Mouse (Mus musculus) liver, postnatal 0 days (tissue): Measurements from ENCODE around the gene Tmem132e. TPM values are rescaled to one million over a fixed set of nuclear protein-coding genes. Genes with fewer than 3 reads are reported as not detected.

Source experiments
- ATAC-seq: fragments of 200-750 bp; cut with Nextera tagmentation; 2 replicates; pipeline ENCODE4 v1.8.0; 2017; ENCODE audit warnings: mild to moderate bottlenecking, moderate library complexity
- DNase-seq: peaks from one replicate; pipeline ENCODE4 v3.0.0-alpha.2; 2016
- H3K27ac ChIP-seq: fragments of 300-500 bp; sonication (generic); 2 replicates; pipeline ENCODE4 v1.5.1; 2014; ENCODE audit warnings: antibody characterized with exemption, moderate library complexity, mild to moderate bottlenecking, low read depth
- H3K27me3 ChIP-seq: fragments of 300-500 bp; sonication (generic); 2 replicates; pipeline ENCODE4 v1.6.1; 2014; ENCODE audit warnings: low read length, control low read depth, mixed read lengths; ENCODE audit not compliant: insufficient read depth
- H3K36me3 ChIP-seq: fragments of 300-500 bp; sonication (generic); replicated peaks from 2 replicates; pipeline ENCODE4 v1.6.1; 2014; ENCODE audit warnings: mild to moderate bottlenecking, control low read depth, low read length, moderate library complexity, mixed read lengths; ENCODE audit not compliant: insufficient read depth
- H3K4me1 ChIP-seq: fragments of 300-500 bp; sonication (generic); 2 replicates; pipeline ENCODE4 v1.6.1; 2014; ENCODE audit warnings: antibody characterized with exemption, mild to moderate bottlenecking, control low read depth; ENCODE audit not compliant: insufficient read depth
- H3K4me2 ChIP-seq: fragments of 300-500 bp; sonication (generic); 2 replicates; pipeline ENCODE4 v1.6.1; 2014; ENCODE audit warnings: low read depth, mild to moderate bottlenecking, low read length, moderate library complexity, mixed read lengths
- H3K4me3 ChIP-seq: fragments of 300-500 bp; sonication (generic); 2 replicates; pipeline ENCODE4 v1.5.1; 2014; ENCODE audit warnings: low read depth, low read length
- H3K9ac ChIP-seq: fragments of 300-500 bp; sonication (generic); replicated peaks from 2 replicates; pipeline ENCODE4 v1.6.1; 2014; ENCODE audit warnings: mild to moderate bottlenecking, moderate library complexity
- H3K9me3 ChIP-seq: fragments of 300-500 bp; sonication (generic); 2 replicates; pipeline ENCODE4 v1.6.1; 2016; ENCODE audit warnings: mild to moderate bottlenecking, control low read depth, low read length, mixed read lengths
- CTCF ChIP-seq: sonication (generic); IDR thresholded peaks from 2 replicates; pipeline ENCODE4 v1.5.1; 2016; ENCODE audit warnings: antibody characterized with exemption, low read depth
- EP300 ChIP-seq: IDR thresholded peaks from 2 replicates; pipeline ENCODE4 v1.6.1; 2016; ENCODE audit warnings: antibody characterized with exemption, low read depth, mild to moderate bottlenecking
- WGBS: fragments of 180-500 bp; shearing (Covaris S2); extraction: QIAGEN DNeasy Blood & Tissue Kit; methylation state at CpG from one replicate; pipeline ENCODE4 v1.1.7; 2014; ENCODE audit not compliant: insufficient replicate concordance; 5-methylcytosine and 5-hydroxymethylcytosine counted together
- polyA plus RNA-seq: library from polyadenylated mRNA; unstranded; fragments of >200 nt; fragmentation: Nextera tagmentation; extraction: Ambion mirVana; gene quantifications from 2 replicates; pipeline ENCODE4 v1.2.1, GENCODE M21; 2015

The Tmem132e gene
- polyA plus RNA-seq, 1 experiment from 2014 or later: 0.40 TPM

GRCm38 (mm10) chr11:82421909-82422308 lies 33.2 kb downstream of the Tmem132e start:
- no peaks in the 10 kb centered on the region for H3K9me3 ChIP-seq
- H3K4me3 ChIP-seq: no peak overlapping the region
- ATAC-seq (no peak), DNase-seq (no peak)
- H3K27ac ChIP-seq: no peak overlapping the region
- no peaks in the 10 kb centered on the region for H3K27me3 ChIP-seq
- TF ChIP-seq CTCF (no peak), EP300 (no peak)
- no peak overlapping the region for H3K4me2 ChIP-seq
- no peak overlapping the region for H3K9ac ChIP-seq
- no peaks in the 10 kb centered on the region for H3K36me3 ChIP-seq
- no peaks in the 10 kb centered on the region for H3K4me1 ChIP-seq
- 33% methylated on average over 5 of the region's 5 CpGs for WGBS

DNA sequence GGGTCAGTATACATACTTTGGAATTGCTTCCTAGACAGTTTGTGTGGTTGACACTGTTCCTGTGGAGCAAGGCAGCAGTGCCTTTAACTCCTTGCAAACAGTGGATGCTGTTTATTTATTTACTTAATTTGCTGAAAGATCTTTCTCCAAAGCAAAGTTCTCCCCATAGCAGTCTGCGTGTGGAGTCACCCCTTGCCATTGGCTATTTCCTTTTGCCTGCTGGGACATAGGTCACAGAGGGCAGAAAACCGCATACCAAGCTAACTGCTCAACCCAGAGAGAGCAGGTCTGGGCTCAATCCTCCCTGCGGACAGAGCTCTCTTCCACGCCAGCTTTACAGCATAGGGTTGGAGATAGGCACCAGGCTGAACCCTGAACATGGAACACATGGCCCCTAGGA lies 34.8 kb downstream of the Tmem132e start:
- Histone ChIP-seq H3K27me3 (no peaks in the 10 kb centered on the region), H3K27ac (no peak overlapping the region), H3K36me3 (no peaks in the 10 kb centered on the region), H3K4me2 (no peak overlapping the region), H3K4me3 (no peak overlapping the region), H3K4me1 (no peaks in the 10 kb centered on the region), H3K9ac (no peak overlapping the region), H3K9me3 (no peaks in the 10 kb centered on the region)
- no peak for DNase-seq
- ATAC-seq: no peak
- TF ChIP-seq EP300 (no peak), CTCF (no peak)
- 48% methylated on average over 4 of the region's 4 CpGs for WGBS

DNA sequence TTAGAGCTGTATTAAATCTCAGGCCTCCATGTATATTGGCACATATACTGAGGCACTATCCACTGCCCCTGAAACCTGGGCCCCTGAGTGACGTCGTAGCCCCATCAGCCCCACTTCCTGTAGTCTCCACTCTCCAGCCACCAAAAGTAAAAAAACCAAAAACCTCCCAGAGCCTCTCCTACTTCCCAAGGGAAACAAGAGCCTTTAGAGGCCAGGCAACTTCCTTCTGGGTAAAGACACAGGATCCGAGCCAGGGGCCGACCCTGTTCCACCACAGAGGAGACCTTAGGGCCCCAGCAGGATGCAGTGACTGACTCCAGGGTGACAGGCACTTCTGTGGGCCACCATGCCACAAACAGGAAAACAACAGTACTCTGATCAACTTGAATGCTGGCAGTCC lies 40.1 kb downstream of the Tmem132e start:
- ATAC-seq (no peak), DNase-seq (no peak)
- H3K36me3 ChIP-seq: no peaks in the 10 kb centered on the region
- H3K27ac ChIP-seq: 0 out of 2 replicates have a peak overlapping the region, but pooled peaks have one; percentile 6
- TF ChIP-seq CTCF: no peak
- TF ChIP-seq EP300: no peak
- H3K4me1 ChIP-seq: no peaks in the 10 kb centered on the region
- H3K9me3 ChIP-seq: no peaks in the 10 kb centered on the region
- no peak overlapping the region for H3K4me2 ChIP-seq
- H3K4me3 ChIP-seq: no peak overlapping the region
- H3K27me3 ChIP-seq: peaks cover 14% of the 10 kb centered on the region
- H3K9ac ChIP-seq: no peak overlapping the region
- WGBS: 33% methylated on average over 4 of the region's 4 CpGs

- no peaks in the 10 kb centered on the region for H3K9me3 ChIP-seq
- H3K4me2 ChIP-seq: peak overlapping the region; percentile 40
- no peaks in the 10 kb centered on the region for H3K4me1 ChIP-seq
- no peak overlapping the region for H3K9ac ChIP-seq
- 6% methylated on average over 62 of the region's 62 CpGs for WGBS
- no peaks in the 10 kb centered on the region for H3K36me3 ChIP-seq
- H3K27ac ChIP-seq: no peak overlapping the region
- peaks cover 40% of the 10 kb centered on the region for H3K27me3 ChIP-seq
- no peak for ATAC-seq
- H3K4me3 ChIP-seq: no peak overlapping the region
- TF ChIP-seq CTCF (no peak), EP300 (no peak)
- DNase-seq: no peak
Measured at GRCm38 (mm10) chr11:82434091-82434831, 45.6 kb downstream of the Tmem132e start.

- H3K27me3 ChIP-seq: peaks cover 40% of the 10 kb centered on the region
- H3K4me2 ChIP-seq: peak overlapping the region; percentile 40; the same call in 1 of the 2 replicates
- ATAC-seq (no peak), DNase-seq (no peak)
- no peak overlapping the region for H3K9ac ChIP-seq
- no peaks in the 10 kb centered on the region for H3K9me3 ChIP-seq
- no peak for TF ChIP-seq EP300
- TF ChIP-seq CTCF: no peak
- H3K27ac ChIP-seq: no peak overlapping the region
- no peaks in the 10 kb centered on the region for H3K36me3 ChIP-seq
- no peak overlapping the region for H3K4me3 ChIP-seq
- 7% methylated on average over 25 of the region's 36 CpGs for WGBS
- H3K4me1 ChIP-seq: no peaks in the 10 kb centered on the region
Measured at GRCm38 (mm10) chr11:82434832-82435182, 46.1 kb downstream of the Tmem132e start.

- H3K4me1 ChIP-seq: no peaks in the 10 kb centered on the region
- no peak for ATAC-seq
- TF ChIP-seq EP300: no peak
- TF ChIP-seq CTCF: no peak
- H3K36me3 ChIP-seq: no peaks in the 10 kb centered on the region
- no peak for DNase-seq
- no peak overlapping the region for H3K9ac ChIP-seq
- H3K4me3 ChIP-seq: no peak overlapping the region
- H3K4me2 ChIP-seq: no peak overlapping the region
- no peaks in the 10 kb centered on the region for H3K27me3 ChIP-seq
- no peaks in the 10 kb centered on the region for H3K9me3 ChIP-seq
- 58% methylated on average over 9 of the region's 9 CpGs for WGBS
- no peak overlapping the region for H3K27ac ChIP-seq
Measured at GRCm38 (mm10) chr11:82448485-82448884, 59.8 kb downstream of the Tmem132e start.

DNA sequence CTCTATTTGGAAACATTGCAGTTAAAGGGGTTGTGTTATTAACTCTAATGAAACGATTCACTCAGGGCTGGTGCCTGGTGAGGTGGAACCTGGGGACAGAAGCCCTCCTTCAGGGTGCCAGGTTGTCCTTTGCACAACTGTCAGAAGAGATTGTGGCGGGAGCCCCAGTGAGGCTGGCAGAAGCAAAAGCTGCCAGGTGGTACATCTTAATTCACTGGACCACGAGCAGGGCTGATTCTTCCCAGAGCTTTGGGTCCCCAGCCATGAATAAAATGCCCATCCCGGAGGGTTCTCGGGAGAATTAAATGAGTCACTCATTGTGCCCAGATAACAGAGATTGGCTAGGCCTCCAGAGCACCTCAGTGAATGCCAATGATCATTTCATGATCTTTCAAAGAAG lies 63.8 kb downstream of the Tmem132e start:
- DNase-seq (no peak), ATAC-seq (no peak)
- H3K36me3 ChIP-seq: no peaks in the 10 kb centered on the region
- H3K4me2 ChIP-seq: no peak overlapping the region
- H3K4me1 ChIP-seq: no peaks in the 10 kb centered on the region
- H3K4me3 ChIP-seq: no peak overlapping the region
- no peaks in the 10 kb centered on the region for H3K27me3 ChIP-seq
- WGBS: 58% methylated on average over 5 of the region's 5 CpGs
- H3K27ac ChIP-seq: no peak overlapping the region
- no peak overlapping the region for H3K9ac ChIP-seq
- TF ChIP-seq EP300: no peak
- no peak for TF ChIP-seq CTCF
- no peaks in the 10 kb centered on the region for H3K9me3 ChIP-seq
